Mouse (Mus musculus) layer of hippocampus, adult 9-11 months (tissue): ENCODE measurements at regions not wholly inside any gene's neighbourhood (a gene's known extent, or its start where the extent isn't known, plus 50 kb on each side); places are given as distances from the start of the nearest gene placed in this dataset.

Experiments used
- DNase-seq: peaks from one replicate; pipeline ENCODE4 v3.0.0; 2022

DNA sequence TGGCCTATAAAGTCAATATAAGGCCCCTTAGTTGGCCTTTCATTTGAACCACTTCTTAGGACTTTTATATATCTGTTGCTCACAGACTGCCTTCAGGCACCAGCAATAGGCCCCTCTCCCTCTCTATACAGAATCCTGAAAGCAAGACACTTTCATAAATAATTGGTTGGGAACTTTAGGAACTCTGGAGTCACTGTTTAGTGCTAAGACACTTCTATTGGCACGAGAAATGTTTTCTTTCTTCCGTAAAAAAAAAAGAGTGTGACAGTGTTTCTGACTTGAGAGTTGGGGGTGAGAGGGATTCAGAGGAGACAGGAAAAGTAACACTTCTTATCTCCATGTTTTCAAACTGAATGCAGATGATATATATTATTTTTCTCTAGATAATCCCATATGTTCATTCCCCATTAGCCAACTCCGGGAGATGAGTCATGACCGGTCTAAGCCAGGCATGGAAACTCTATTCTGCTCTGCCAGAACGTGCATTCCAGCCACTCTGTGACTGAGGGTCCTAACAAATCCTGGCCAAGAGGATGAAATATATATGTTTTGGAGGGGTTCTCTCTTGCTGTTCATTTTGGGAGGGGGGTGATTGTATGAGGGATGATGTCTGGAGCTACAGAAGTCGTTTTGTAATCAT, 531.6 kb downstream of the Ccdc171 start:
- no peak for DNase-seq

DNA sequence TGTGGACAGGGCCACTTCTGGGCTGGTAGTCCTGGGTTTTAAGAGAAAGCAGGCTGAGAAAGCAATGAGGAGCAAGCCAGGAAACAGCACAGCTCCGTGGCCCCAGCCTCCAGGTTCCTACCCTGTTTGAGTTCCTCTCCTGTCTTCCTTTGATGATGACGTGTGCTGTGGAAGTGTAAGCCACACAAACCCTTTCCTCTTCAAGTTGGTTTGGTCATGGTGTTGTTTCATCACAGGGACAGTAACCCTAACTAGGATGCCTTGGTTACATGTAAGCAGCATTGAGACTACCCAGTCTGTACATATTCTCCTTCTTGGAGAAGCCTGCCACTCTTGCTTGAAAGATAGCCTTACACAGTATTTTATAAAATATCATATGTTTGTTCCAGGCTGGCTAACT, 534.8 kb downstream of the Ccdc171 start:
- DNase-seq: no peak

DNA sequence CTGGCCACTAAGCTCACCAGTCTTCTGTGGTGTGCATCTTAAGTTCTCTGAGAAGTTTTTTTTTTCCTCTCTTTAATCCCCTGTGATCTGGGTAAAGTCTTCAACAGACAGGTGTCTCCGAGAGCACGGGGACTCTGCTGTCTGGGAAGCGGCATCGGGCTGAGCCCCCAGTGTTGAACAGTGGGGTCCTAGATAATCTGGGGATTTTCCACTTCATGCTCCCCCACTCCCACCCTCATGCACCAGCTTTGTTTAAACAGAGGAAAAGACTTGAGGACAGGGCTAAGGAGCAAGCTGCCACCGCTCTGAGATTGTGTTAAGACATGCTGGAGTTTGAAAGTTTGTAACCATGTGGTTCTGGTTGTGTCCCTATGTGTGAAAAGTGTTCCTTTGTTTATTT, 538.4 kb downstream of the Ccdc171 start:
- no peak for DNase-seq

DNA sequence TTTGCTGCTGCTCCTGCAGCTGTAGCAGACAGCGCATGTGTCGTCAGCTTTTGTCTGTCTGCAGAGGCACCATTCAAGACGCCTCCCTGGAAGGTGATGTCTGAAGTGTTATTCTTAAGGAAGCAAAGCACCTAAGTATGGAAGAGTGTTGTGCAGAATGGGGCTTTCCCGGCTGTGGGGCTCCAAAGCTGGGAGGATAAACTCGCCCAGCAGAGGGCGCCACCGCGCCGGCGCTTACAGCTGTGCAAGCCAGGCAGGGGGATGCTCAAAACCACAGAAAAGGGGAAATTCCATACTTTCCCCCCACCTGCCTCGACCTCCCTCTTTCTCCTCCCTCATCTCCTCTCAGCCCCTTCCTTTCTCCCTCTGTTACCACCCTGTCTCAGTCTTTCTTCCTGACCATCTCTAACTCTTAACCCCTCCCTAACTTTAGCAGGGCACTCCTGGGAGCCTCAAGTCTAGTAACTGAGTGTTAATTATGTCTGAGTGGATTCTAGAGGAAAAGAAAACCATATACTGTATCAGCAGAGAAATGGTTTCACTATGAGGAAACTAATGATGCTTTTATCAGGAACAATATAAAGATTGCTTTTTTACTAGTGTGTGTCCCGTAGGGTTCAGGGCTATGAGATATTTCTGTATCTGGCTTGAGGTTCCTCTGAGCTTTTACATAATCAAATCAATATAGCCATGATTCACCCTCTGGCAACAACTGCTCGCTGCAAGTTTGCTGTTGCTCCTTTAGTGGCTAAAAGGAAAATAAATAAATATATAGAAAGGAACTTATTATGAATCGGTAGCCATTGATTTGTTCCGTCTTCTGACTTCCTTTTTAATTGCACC, 539.5 kb downstream of the Ccdc171 start:
- DNase-seq: peak; percentile 26

DNA sequence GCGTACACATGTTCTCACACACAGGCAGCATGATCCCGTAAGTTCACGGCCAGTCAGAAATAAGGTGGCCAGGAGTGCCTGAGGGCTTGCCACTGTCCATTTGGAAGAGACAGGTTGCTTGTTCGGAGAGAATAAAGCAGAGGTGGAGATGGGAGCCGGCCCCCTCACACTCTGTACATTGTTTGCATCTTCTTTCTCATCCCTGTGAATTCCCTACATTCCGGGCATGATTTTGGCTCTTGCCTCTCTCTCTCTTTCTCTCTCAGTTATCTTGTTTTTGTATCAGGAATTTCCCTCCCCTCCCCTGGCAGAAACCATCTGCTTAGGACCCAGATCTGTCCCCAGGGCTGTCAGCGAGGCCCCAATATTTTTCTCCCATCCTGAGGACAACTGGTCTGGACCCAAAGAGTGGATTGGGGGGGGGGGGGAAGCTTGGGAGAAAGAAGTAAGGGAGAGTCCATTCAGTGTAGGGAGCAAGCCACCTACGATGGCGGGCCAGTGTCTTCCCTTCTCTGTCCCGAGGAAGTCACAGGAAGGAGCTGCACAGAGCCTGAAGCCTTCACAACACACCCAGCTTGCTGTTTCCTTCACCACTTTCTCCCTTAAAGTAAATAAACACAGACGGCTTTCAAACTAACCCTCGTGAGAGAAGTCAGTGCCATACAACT, 540.2 kb downstream of the Ccdc171 start:
- no peak for DNase-seq

DNA sequence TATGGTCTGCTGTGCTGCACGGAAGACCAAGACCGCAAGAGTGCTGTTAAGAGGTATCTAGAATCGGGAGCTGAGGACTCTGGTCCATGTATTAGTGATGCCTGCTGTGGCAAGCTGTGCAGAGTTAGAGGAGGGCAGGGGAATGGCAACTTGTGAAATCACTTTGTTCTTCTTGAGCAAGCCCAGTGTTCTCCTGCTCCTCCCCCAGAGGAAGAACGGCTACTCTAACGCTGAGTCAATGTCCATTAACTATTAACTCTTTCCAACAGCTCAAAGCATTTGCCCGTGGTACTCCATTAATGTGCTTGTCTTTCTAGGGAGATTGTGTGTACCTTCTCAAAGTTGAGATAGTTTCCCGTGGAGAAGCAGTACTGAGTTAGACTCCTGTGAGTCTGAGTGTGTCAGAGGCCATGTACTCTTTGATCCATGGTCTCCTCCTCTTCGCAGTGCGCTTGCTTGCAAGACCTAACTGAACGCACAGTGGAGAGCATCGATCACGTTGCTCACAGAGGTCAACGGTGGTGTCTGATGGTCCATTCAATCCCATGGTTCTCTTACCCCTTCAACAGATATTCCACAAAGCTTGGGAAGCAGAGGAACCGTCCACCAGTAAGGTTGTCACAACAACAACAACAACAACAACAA, 542.7 kb downstream of the Ccdc171 start:
- no peak for DNase-seq

DNA sequence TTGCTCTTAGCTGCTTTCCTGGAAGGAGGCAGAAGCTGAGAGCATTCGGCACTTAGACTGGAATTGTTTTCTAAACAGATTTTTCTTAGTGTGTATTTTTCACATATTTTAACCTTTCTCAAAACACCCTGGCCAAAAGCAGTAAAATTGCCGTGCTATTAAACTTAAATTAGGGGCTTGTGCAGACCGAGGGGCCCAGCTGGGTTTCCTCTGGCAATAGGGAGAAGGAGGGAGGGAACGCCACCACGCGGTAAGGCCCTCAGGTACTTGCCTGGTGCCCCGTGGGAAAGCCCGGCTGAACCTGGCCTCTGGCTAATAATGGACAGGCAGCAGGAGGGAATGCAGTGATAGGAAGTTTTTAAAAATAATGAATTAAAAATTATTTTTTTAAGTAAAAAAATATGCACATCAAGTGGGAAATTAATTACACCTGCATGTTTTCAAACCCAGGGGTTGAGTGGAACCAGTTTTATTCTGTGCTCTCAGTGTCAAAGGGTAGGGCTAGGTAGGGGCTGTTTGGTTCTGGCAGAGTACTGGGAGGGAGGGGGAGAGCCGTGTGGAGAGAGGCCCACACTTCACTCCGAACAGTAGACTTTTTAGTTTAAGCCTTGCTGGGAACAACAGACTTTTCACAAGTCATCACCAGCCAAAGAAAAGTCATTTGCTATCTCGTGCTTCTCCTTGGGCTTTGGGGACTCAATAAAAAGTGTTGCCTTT, 543.8 kb downstream of the Ccdc171 start:
- no peak for DNase-seq

DNA sequence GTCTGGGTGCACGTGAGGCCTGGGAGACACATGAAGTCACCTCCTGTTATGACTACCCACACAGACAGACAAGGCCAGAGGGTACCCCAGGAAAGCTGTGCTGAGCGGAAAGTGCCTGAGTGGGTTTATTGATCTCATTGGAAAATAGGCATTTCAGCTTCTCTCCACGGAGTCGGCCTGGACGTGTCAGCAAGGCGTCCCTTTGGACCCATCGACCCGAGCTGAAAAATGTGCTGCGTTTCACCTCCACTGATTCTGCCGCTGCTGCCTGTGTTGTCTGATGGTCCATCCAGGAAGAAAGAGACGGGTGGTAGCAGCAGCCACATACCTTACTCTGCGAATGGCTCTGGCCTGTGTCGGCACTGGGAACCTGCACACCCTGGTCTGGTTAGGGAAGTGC, 544.3 kb downstream of the Ccdc171 start:
- no peak for DNase-seq

DNA sequence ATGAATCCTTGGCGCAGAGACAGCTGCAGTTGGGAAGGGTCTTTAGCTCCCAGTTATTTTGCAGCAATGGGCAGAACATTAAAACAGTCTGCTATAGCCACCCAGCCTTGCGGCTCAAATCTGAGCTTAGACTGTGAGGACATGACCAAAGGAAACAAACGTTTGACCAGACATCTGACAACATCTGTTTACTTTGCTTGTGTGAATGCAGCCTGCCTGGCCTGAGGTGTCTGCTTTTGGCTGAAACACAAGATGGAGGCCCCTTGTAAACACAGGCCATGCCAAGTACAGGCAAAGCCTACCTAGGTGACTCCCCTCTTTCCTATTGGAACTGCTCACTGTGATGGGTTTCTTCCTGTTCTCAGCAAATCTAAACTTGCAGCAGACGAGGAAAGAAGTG, 544.7 kb downstream of the Ccdc171 start:
- DNase-seq: no peak

DNA sequence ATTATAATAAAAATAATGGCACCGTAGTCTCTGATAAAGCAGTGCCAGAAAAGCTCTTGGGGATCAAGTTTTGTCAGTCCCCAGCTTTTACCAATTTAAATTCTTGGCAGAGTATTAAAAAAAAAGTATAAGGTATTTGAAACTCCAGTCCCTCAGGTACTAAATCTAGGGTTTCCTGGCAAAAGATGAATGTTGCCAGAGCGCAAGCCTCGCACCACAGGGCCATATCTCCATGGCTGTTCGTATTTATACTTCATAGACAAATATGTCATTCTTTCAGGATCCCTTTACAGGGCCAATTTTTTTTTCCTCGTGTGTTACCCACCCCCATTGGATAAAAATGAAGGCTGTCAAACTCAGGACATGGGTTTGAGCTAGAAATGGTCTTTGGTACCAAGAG, 546.8 kb downstream of the Ccdc171 start:
- no peak for DNase-seq

DNA sequence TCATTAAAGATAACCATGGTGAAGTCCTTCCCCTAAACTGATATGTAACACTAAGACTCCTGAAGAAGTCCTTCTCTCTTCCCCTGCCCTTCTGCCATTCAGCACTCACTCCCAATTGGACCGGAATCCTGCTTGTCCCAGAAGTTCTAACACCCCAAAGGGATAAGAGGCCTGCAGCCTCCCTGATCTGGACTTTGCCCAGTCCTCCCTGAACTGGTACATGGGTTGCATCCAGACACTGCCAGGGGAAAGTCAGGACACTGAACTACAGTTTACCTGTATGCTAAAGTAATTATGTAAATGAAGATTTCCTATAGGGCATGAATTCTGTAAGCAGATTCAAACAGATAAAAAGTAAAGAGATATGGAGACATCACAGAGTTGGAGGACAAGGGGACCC, 551.2 kb downstream of the Ccdc171 start:
- DNase-seq: no peak

DNA sequence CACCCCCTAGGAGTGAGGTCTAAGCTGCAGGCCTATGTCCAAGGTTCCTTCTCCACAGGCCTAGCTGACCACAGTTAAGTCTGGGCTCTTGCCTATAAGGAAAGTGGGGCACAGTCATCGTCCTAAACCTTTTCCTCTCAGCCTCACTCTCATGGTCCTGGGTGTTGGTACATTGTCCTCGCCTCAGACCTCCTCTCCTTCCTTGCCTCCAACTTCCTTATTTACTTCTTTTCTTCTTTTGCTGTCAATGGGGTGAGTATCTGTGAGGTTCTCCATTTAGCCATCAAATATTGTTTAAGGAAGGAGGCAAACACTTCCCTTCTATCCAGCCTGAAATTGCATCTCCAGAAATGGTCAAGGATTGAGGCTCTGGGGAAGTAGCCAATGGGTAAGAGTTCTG, 554.2 kb downstream of the Ccdc171 start:
- DNase-seq: no peak

DNA sequence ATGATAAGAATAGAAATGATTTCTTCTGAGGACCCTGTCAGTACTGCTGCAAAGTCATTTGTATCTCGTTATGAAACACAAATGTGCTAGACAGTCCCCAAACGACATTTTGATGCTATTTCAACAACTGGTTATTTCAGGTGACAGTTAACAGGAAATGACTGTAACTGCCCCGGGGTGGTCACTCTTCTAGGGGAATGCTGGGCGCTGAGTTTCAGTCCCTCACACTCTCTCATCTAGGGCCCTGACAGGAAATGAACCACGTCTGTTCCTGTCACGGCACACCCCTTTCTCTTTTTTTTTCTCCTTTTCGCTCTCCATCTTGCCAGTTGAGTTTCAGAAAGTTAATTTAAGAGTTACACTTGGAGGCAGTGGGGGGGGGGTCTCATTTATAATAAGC, 556.2 kb downstream of the Ccdc171 start:
- DNase-seq: no peak

DNA sequence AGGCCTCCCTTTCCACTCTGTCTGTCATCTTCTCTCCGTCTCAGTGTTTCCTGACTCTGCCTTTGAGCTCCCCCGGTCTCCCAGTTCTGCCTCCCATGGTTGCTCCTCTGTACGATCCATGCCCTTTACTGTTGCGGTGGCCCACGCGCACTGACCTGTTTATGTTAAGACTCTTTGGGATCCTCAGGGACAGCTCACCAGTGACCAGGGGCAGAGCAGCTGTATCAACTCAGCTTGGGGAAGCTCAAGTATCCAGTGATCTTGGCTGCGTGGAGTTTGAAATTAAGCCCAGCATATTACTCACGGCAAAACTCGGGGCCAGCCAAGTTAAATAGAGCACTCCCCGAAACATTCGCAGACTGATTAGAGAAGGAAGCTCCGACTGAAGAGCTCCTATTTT, 562.8 kb downstream of the Ccdc171 start:
- DNase-seq: no peak

DNA sequence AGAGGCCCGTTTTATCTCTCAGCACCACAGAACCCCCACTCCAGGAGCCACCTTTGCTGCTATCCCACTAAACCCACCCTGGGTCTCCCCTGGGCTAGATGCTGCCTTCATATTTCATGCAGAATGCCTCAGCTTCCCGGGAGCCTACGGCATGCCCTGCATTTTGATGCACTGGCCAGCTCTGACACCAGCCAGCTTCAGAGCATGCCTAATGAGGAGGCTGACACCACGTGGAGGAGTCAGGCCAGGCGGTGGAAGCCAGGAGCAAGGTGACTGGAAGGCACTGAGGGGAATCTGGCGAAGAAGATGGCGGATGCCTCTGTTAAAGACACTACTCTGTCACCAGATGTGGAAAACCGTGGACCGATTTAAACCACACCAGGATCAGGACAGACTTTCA, 567.2 kb downstream of the Ccdc171 start:
- DNase-seq: no peak

DNA sequence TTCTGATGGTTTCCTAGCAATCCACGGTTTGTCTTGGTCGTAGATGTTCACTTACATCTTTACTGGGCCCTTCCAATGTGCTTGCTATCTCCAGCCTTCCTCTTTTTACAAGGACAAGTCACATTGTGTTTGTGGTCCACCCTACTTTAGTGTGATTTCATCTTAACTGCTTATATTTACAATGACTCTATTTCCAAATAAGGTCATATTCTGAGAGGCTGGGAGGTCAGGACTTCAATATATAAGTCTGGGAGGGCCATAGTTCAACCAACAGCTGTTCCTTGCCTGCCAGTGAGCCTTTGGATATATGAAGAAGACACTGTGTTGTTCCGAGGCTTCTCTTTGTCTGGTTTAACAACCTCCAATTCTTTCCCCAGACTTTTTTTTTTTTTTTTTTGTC, 569.9 kb downstream of the Ccdc171 start:
- DNase-seq: no peak

DNA sequence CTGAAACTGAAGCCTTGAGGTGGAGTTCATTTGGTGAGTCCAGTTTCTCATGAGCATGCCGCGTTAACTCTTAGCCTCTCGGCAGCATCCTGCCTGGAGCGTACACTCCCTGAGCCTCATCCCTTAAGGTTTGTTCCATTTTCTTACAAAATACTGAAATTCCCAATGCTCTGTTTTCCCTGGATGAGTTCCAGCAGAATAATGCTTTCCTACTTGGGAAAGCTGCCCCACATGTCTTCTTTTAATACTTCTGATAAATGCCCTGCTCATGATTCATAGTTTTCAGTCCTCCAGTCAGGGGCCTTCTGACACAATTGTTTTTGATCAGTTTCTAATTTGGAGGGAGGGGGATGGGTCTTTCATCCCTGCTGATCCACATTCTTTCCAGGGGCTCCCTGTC, 570.7 kb downstream of the Ccdc171 start:
- DNase-seq: no peak

DNA sequence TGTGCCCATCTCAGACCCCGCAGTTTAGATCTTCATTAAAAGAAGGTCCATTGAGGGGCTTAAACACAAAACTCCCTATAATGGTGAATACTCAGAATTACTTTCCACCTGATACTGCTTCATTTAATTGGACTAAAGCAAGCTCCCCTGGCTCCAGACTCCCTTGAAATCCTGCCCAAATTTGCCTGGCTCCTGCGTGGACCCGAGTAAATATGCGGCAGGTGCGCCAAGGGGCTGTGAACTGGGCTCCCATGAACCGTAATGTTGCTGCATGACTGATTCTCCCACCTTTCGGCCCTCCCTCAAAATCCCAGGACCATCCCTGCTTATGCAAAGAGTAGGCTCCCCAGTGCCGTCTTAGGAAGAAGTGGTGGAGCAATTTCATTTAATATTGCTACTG, 573.7 kb downstream of the Ccdc171 start:
- no peak for DNase-seq

DNA sequence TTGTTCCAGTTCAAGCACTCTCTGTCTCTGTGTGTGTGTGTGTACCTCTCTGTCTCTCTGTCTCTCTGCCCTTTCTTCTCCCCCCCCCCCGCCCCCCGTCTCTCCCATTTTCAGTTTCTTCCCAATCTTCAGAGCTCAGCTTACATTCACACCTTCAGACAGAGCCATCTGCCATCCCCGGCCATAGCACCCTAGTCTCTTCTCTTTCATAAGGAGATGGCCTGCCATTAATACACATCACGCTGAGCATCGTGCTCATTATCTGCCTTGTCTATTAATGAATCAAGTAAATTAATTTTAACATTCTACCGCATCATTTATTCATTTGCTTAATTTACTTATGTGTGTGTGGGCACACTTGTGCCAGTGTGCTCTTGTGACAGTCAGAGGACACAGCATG, 573.2 kb downstream of the Bnc2 start:
- DNase-seq: no peak

DNA sequence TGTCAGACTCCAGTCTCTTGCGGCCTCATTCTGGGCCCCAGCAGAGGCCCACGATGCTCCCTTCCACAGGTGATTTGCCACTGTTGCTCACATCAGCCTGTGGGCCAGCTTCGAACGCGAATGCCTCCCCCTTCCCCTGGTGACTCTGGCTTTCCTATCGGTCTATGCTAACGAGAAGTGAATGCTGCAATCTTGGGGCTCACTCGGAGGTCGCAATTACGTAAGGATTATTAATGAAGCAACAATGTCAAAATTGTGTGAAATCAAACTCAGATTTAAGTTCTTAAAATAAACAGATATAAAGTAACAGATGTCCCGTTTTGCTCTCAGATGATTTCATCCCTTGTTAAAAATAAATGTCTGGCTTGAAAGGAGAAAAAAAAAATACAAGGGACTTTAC, 572.3 kb downstream of the Bnc2 start:
- DNase-seq: no peak

DNA sequence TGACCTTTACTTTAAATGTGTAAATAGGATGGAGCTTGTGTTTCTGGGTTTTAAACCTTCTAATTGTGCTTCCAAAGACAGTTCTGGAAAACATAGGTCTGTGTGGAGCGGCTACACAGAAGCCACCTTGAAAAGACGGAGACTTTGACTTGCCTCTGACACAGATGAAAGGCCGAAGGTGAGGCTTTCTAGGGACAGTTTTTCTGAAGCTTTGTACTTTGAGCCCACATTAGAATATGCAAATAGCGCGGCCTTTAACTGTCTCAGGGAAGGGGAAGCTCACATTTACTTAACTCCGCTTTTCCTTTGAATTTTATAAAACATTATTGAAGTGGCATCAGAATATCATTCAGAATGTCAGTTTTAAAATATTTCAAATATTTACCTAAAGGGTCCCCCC, 566.5 kb downstream of the Bnc2 start:
- DNase-seq: no peak

DNA sequence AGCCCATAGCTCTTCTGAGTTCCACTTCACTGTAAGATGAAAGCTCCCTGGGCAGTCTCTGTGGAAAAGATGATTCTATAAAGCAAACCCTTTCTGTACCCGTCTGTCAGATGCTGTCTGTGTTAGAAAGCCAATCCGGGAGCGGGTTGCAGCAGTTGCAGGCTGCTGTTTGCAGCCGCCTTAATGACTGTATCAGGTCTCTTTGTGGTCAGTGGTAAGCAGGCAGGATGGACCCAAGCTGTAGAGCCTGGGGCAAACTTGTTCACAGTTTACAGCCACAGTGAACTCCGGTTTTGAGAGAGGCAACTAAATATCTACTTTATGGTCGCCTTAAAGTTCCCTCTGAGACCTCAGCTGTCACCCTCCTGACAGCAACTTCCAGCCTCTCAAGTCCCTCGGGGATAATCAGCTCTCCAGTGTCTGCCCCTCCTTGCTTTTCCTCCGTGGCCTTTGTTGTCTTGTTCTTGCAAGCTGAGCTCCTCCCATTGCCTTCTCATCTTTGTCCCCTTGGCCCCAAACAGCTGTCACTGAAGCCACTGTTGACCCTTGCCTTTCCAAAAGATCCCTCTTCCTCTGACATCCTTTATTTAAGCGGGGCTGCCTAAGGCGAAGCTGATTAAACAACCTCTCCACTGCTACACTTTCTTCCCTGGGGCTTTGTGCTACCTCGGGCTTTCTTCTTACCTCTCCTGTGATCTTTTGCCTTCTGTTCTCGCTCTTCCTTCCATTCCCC, 565.1 kb downstream of the Bnc2 start:
- no peak for DNase-seq
